Mouse (Mus musculus) embryonic fibroblast, embryonic 13.5 days (primary cell): ENCODE data around the gene Cyren.

Experiments used
- CTCF ChIP-seq: IDR thresholded peaks from 2 replicates; pipeline ENCODE4 v1.5.1; 2011; ENCODE audit warnings: mild to moderate bottlenecking, control low read depth, low read length, moderate library complexity, borderline replicate concordance; ENCODE audit not compliant: insufficient read depth
- POLR2A ChIP-seq: IDR thresholded peaks from 2 replicates; pipeline ENCODE4 v1.6.1; 2011; ENCODE audit warnings: low read depth, mild to moderate bottlenecking, control low read depth, low read length, moderate library complexity

DNA sequence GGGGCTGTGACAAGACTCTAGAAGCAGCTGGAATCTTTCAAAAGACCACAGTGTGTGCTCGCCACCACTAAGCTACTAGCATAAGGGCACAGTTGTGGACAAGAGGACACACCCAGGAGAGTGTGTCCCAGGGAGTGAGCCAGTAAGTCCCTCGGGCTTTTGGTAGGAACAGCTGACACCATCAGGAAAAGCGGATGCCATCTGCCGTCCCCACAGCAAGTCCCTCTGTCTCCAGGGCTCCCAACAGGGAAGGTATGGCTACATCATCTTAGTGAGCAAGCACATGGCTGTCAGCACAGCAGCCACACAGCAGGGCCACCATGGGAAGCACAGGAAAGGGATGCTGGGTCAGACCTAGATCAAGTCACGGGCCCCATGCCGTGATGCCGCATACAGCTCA lies 17.7 kb upstream of the Cyren start:
- TF ChIP-seq POLR2A: no peak
- no peak for TF ChIP-seq CTCF
